Mouse (Mus musculus) midbrain, postnatal 0 days (tissue): Measurements from ENCODE around the gene Gpx3. TPM values are rescaled to one million over a fixed set of nuclear protein-coding genes. Genes with fewer than 3 reads are reported as not detected.
A peak's percentile ranks its signal among the peaks of the same experiment; 100 is the strongest.

Source experiments
- ATAC-seq: fragments of 200-750 bp; cut with Nextera tagmentation; 2 replicates; pipeline ENCODE4 v1.8.0; 2017; ENCODE audit warnings: moderate number of reproducible peaks, mild to moderate bottlenecking, moderate TSS enrichment, moderate library complexity; ENCODE audit not compliant: low FRiP score
- DNase-seq: peaks from one replicate; pipeline ENCODE4 v3.0.0-alpha.2; 2015; ENCODE audit warnings: low spot score
- H3K27ac ChIP-seq: fragments of 300-500 bp; sonication (generic); 2 replicates; pipeline ENCODE4 v1.5.1; 2014; ENCODE audit warnings: low read depth, mild to moderate bottlenecking, low read length, mixed read lengths
- H3K27me3 ChIP-seq: fragments of 300-500 bp; sonication (generic); 2 replicates; pipeline ENCODE4 v1.6.1; 2014; ENCODE audit warnings: low read length, control low read depth, mixed read lengths; ENCODE audit not compliant: insufficient read depth
- H3K36me3 ChIP-seq: fragments of 300-500 bp; sonication (generic); 2 replicates; pipeline ENCODE4 v1.6.1; 2014; ENCODE audit warnings: low read length, control low read depth, mixed read lengths; ENCODE audit not compliant: insufficient read depth
- H3K4me1 ChIP-seq: fragments of 300-500 bp; sonication (generic); 2 replicates; pipeline ENCODE4 v1.6.1; 2014; ENCODE audit warnings: mild to moderate bottlenecking, control low read depth, antibody characterized with exemption, low read length, mixed read lengths; ENCODE audit not compliant: insufficient read depth
- H3K4me2 ChIP-seq: fragments of 300-500 bp; sonication (generic); 2 replicates; pipeline ENCODE4 v1.6.1; 2014; ENCODE audit warnings: low read depth, mild to moderate bottlenecking, low read length, mixed read lengths; ENCODE audit not compliant: poor library complexity, severe bottlenecking
- H3K4me3 ChIP-seq: fragments of 300-500 bp; sonication (generic); 2 replicates; pipeline ENCODE4 v1.5.1; 2014; ENCODE audit warnings: low read depth, mild to moderate bottlenecking, low read length, moderate library complexity
- H3K9ac ChIP-seq: fragments of 300-500 bp; sonication (generic); replicated peaks from 2 replicates; pipeline ENCODE4 v1.6.1; 2014; ENCODE audit warnings: mild to moderate bottlenecking, low read length, moderate library complexity, mixed read lengths; ENCODE audit not compliant: poor library complexity, severe bottlenecking
- H3K9me3 ChIP-seq: fragments of 300-500 bp; sonication (generic); 2 replicates; pipeline ENCODE4 v1.6.1; 2016; ENCODE audit warnings: low read length, control low read depth
- CTCF ChIP-seq: IDR thresholded peaks from 2 replicates; pipeline ENCODE4 v1.5.1; 2016; ENCODE audit warnings: antibody characterized with exemption, mild to moderate bottlenecking
- WGBS: fragments of 180-500 bp; shearing (Covaris S2); extraction: QIAGEN DNeasy Blood & Tissue Kit; methylation state at CpG from one replicate; pipeline ENCODE4 v1.1.7; 2014; 5-methylcytosine and 5-hydroxymethylcytosine counted together
- polyA plus RNA-seq: library from polyadenylated mRNA; unstranded; fragments of >200 nt; fragmentation: Nextera tagmentation; extraction: Ambion mirVana; gene quantifications from 2 replicates; pipeline ENCODE4 v1.2.1, GENCODE M21; 2015
- total RNA-seq: library from RNA; depleted of rRNA; stranded (reverse); fragments of >200 nt; gene quantifications from 2 replicates; pipeline ENCODE4 v1.2.3, GENCODE M21; 2014

The Gpx3 gene
- total and polyA plus RNA-seq, 2 experiments from 2014 or later: 23.1 to 70.3 TPM

DNA sequence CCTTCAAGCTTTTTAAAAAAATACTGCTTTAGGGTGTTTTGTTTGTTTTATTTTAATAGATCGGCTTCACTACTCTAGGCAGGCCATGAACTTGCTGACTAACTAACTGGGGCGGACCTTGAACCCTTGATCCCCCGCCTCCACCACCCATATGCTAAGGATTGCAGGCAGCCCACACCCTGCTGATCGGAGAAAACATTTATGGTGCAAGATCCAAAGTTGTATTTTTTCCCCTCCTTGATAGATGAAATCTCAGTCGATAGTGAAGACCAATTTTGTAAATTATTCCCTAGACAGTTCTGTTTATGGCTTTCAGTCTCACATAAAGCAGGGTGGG, 35.2 kb upstream of the Gpx3 start:
- H3K9me3 ChIP-seq: no peaks in the 10 kb centered on the region
- H3K27ac ChIP-seq: peak overlapping the region; percentile 89
- no peak for DNase-seq
- peak overlapping the region; percentile 92 for H3K4me3 ChIP-seq
- WGBS: 2% methylated on average over 5 of the region's 5 CpGs
- H3K4me1 ChIP-seq: peaks cover 8% of the 10 kb centered on the region; the same call in 1 of the 2 replicates
- ATAC-seq: no peak
- H3K27me3 ChIP-seq: no peaks in the 10 kb centered on the region
- peak overlapping the region; percentile 53 for H3K4me2 ChIP-seq
- no peak for TF ChIP-seq CTCF
- H3K9ac ChIP-seq: peak overlapping the region; percentile 98
- H3K36me3 ChIP-seq: peaks cover 16% of the 10 kb centered on the region

GRCm38 (mm10) chr11:54867903-54868434, 34.3 kb upstream of the Gpx3 start:
- no peaks in the 10 kb centered on the region for H3K27me3 ChIP-seq
- no peak overlapping the region for H3K9ac ChIP-seq
- no peak for TF ChIP-seq CTCF
- H3K4me2 ChIP-seq: peak overlapping the region; percentile 53
- WGBS: 88% methylated on average over 3 of the region's 3 CpGs
- H3K36me3 ChIP-seq: peaks cover 23% of the 10 kb centered on the region
- no peak for DNase-seq
- H3K4me3 ChIP-seq: peak overlapping the region; percentile 92; the same call in 1 of the 2 replicates
- H3K27ac ChIP-seq: no peak overlapping the region
- H3K4me1 ChIP-seq: peaks cover 8% of the 10 kb centered on the region; the same call in 1 of the 2 replicates
- no peak for ATAC-seq
- no peaks in the 10 kb centered on the region for H3K9me3 ChIP-seq

- no peak for DNase-seq
- no peak overlapping the region for H3K4me3 ChIP-seq
- 0 out of 2 replicates have a peak overlapping the region, but pooled peaks have one; percentile 19 for H3K9ac ChIP-seq
- H3K27me3 ChIP-seq: no peaks in the 10 kb centered on the region
- no peak overlapping the region for H3K27ac ChIP-seq
- H3K4me1 ChIP-seq: peaks cover 8% of the 10 kb centered on the region; the same call in 1 of the 2 replicates
- H3K9me3 ChIP-seq: no peaks in the 10 kb centered on the region
- H3K4me2 ChIP-seq: peak overlapping the region; percentile 53
- TF ChIP-seq CTCF: no peak
- peaks cover 26% of the 10 kb centered on the region for H3K36me3 ChIP-seq
- no peak for ATAC-seq
- 69% methylated on average over 2 of the region's 2 CpGs for WGBS
Measured at GRCm38 (mm10) chr11:54868445-54868844, 33.8 kb upstream of the Gpx3 start.

- DNase-seq (no peak), ATAC-seq (no peak)
- Histone ChIP-seq H3K9me3 (no peaks in the 10 kb centered on the region), H3K4me2 (no peak overlapping the region), H3K27me3 (no peaks in the 10 kb centered on the region), H3K36me3 (peaks cover 34% of the 10 kb centered on the region), H3K27ac (no peak overlapping the region), H3K4me3 (no peak overlapping the region), H3K9ac (no peak overlapping the region; the same call in 1 of the 2 replicates), H3K4me1 (peaks cover 8% of the 10 kb centered on the region; the same call in 1 of the 2 replicates)
- no peak for TF ChIP-seq CTCF
- 81% methylated on average over 3 of the region's 3 CpGs for WGBS
Measured at GRCm38 (mm10) chr11:54869318-54869717, 32.9 kb upstream of the Gpx3 start.

GRCm38 (mm10) chr11:54871831-54872537, 30.3 kb upstream of the Gpx3 start:
- Histone ChIP-seq H3K9ac (no peak overlapping the region), H3K9me3 (no peaks in the 10 kb centered on the region), H3K4me3 (no peak overlapping the region), H3K36me3 (peaks cover 34% of the 10 kb centered on the region), H3K27me3 (no peaks in the 10 kb centered on the region), H3K4me2 (no peak overlapping the region), H3K4me1 (peaks cover 5% of the 10 kb centered on the region; the same call in 1 of the 2 replicates), H3K27ac (no peak overlapping the region)
- WGBS: 73% methylated on average over 7 of the region's 7 CpGs
- no peak for TF ChIP-seq CTCF
- DNase-seq: peak; percentile 38
- no peak for ATAC-seq

DNA sequence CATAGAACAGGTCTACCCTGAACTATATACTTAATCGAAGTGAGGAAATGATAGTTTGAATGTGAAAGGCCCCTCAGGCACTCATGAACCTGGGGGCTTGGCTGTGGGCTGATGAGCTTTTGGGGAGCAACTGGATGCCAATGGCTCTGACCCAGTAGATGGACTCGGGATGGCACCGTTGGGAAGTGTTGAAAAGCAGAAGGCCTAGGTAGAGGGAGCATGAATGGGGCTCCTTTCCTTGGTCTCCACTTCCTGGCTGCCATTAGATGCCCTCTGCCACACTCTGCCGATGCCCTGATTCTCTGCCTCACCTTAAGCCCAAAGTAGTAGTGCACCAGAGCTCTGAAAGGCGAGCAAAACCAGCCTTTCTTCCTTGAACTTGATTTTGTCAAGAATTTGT, 26.2 kb upstream of the Gpx3 start:
- no peak overlapping the region for H3K9ac ChIP-seq
- peaks cover 26% of the 10 kb centered on the region for H3K36me3 ChIP-seq
- no peak for ATAC-seq
- no peaks in the 10 kb centered on the region for H3K9me3 ChIP-seq
- H3K4me1 ChIP-seq: no peaks in the 10 kb centered on the region
- no peaks in the 10 kb centered on the region for H3K27me3 ChIP-seq
- H3K4me2 ChIP-seq: no peak overlapping the region
- no peak overlapping the region for H3K27ac ChIP-seq
- TF ChIP-seq CTCF: no peak
- 91% methylated on average over 5 of the region's 5 CpGs for WGBS
- H3K4me3 ChIP-seq: no peak overlapping the region
- DNase-seq: no peak
